In the genomic region with DNA sequence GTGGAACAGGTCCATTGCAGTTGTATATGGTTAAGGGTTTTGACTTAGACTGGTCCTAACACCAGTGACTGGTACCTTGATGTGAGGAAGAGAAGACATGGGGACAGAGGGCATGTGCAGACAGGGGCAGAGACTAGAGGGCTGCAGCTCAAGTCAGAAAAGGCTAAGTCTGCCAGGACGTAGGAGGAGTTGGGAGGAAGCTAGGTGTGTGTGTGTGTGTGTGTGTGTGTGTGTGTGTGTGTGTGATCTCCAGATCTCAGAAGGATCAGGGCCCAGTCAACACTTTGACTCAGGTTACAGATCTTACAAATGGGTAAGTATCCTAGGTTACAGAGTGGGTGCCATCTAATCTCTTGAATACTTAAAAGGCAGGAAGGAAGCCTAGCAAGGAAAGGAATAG, we compare ENCODE assay signal across 31 mouse cellular contexts. TPM values are rescaled to one million over a fixed set of nuclear protein-coding genes. Genes with fewer than 3 reads are reported as not detected.
DNase-seq lines count a peak whose midpoint lies in the region; ATAC-seq and TF ChIP-seq lines count a peak whose summit lies in the region.
"Had no signal": no experiment of that assay in that cellular context is flagged by ENCODE, and none has a peak within 500 bp of the region (broad histone marks: within the 10 kb centered on the region; RNA-seq: fewer than 3 reads in every experiment).

No protein-coding gene starts in this region.

- no peak for ATAC-seq in liver, embryonic 13.5 days (ENCODE audit: low read depth)
- ATAC-seq in liver, postnatal 0 days: no peak
- peak; percentile 38 for ATAC-seq in activated CD4-positive, CD25-positive, alpha-beta regulatory T cell, adult 4 months
- no peak for ATAC-seq in forebrain, embryonic 15.5 days (replicated peaks)
- ATAC-seq: forebrain, embryonic 16.5 days; hindbrain, postnatal 0 days; intestine, postnatal 0 days; midbrain, embryonic 16.5 days had no signal

- H3K9me3 ChIP-seq in liver, embryonic 13.5 days (replicated peaks): no peaks in the 10 kb centered on the region
- no peaks in the 10 kb centered on the region for H3K9me3 ChIP-seq in liver, postnatal 0 days (ENCODE audit: low read length)
- no peaks in the 10 kb centered on the region for H3K9me3 ChIP-seq in forebrain, embryonic 15.5 days
- H3K9me3 ChIP-seq: hindbrain, embryonic 12.5 days; limb, embryonic 10.5 days; limb, embryonic 15.5 days; neural tube, embryonic 12.5 days had no signal

- 55% methylated on average over 1 of the region's 1 CpGs for WGBS in liver, embryonic 13.5 days (ENCODE audit: insufficient replicate concordance)
- 55% methylated on average over 1 of the region's 1 CpGs for WGBS in liver, postnatal 0 days (ENCODE audit: insufficient replicate concordance)
- WGBS in forebrain, embryonic 15.5 days: 63% methylated on average over 1 of the region's 1 CpGs

- H3K4me3 ChIP-seq in liver, embryonic 13.5 days (replicated peaks): no peak overlapping the region
- no peak overlapping the region for H3K4me3 ChIP-seq in liver, postnatal 0 days (ENCODE audit: low read depth, low read length)
- H3K4me3 ChIP-seq in forebrain, embryonic 15.5 days: no peak overlapping the region
- H3K4me3 ChIP-seq: gastrocnemius, adult 2 months; hindbrain, embryonic 12.5 days; limb, embryonic 10.5 days; limb, embryonic 15.5 days; neural tube, embryonic 12.5 days had no signal

- H3K4me2 ChIP-seq in liver, embryonic 13.5 days: no peak overlapping the region
- no peak overlapping the region for H3K4me2 ChIP-seq in liver, postnatal 0 days (ENCODE audit: low read depth, low read length)
- no peak overlapping the region for H3K4me2 ChIP-seq in forebrain, embryonic 15.5 days (replicated peaks)
- H3K4me2 ChIP-seq: heart, embryonic 11.5 days; hindbrain, embryonic 12.5 days; limb, embryonic 15.5 days; midbrain, embryonic 11.5 days; neural tube, embryonic 12.5 days had no signal

- H3K27me3 ChIP-seq in liver, embryonic 13.5 days: no peaks in the 10 kb centered on the region
- H3K27me3 ChIP-seq in liver, postnatal 0 days (ENCODE audit: insufficient read depth, low read length): no peaks in the 10 kb centered on the region
- H3K27me3 ChIP-seq in forebrain, embryonic 15.5 days: no peaks in the 10 kb centered on the region
- H3K27me3 ChIP-seq: hindbrain, embryonic 12.5 days; limb, embryonic 15.5 days; neural tube, embryonic 12.5 days had no signal

- H3K36me3 ChIP-seq in liver, embryonic 13.5 days: no peaks in the 10 kb centered on the region
- no peaks in the 10 kb centered on the region for H3K36me3 ChIP-seq in liver, postnatal 0 days (replicated peaks; ENCODE audit: insufficient read depth, low read length)
- no peaks in the 10 kb centered on the region for H3K36me3 ChIP-seq in forebrain, embryonic 15.5 days
- H3K36me3 ChIP-seq: hindbrain, embryonic 12.5 days; limb, embryonic 10.5 days; limb, embryonic 15.5 days; neural tube, embryonic 12.5 days had no signal

- H3K4me1 ChIP-seq in liver, embryonic 13.5 days (replicated peaks): peaks cover 59% of the 10 kb centered on the region
- peaks cover 29% of the 10 kb centered on the region for H3K4me1 ChIP-seq in liver, postnatal 0 days (ENCODE audit: insufficient read depth)
- H3K4me1 ChIP-seq in forebrain, embryonic 15.5 days: no peaks in the 10 kb centered on the region
- H3K4me1 ChIP-seq: hindbrain, embryonic 12.5 days; limb, embryonic 10.5 days; limb, embryonic 15.5 days; neural tube, embryonic 12.5 days had no signal

- DNase-seq in liver, embryonic 13.5 days: no peak
- DNase-seq in liver, postnatal 0 days: no peak
- peak; percentile 65 for DNase-seq in CD4-positive helper T cell, adult 2 months (ENCODE audit: low read depth, low spot score)
- DNase-seq in thymus, postnatal 14 days: peak; percentile 48
- no peak for DNase-seq in spleen, adult 18-20 months
- DNase-seq: adrenal gland, adult 8-10 months; cerebellum, adult 2 months; cerebellum, postnatal 14 days; gastrocnemius, adult 2 months; gastrocnemius, postnatal 36 days; heart, adult 18-20 months; heart, postnatal 36 days; kidney, adult 9 months; kidney, postnatal 10 days; layer of hippocampus, adult 9-11 months; lung, adult 2 months; lung, postnatal 10 days; right cerebral cortex, postnatal 4 days had no signal

- TF ChIP-seq EP300 in liver, postnatal 0 days (IDR thresholded peaks at IDR 0.05; ENCODE audit: low read depth): no peak

- H3K9ac ChIP-seq in liver, embryonic 13.5 days: no peak overlapping the region
- no peak overlapping the region for H3K9ac ChIP-seq in liver, postnatal 0 days (replicated peaks)
- no peak overlapping the region for H3K9ac ChIP-seq in forebrain, embryonic 15.5 days (replicated peaks)
- H3K9ac ChIP-seq: hindbrain, embryonic 12.5 days; limb, embryonic 15.5 days; neural tube, embryonic 12.5 days had no signal

- peak overlapping the region; percentile 59 for H3K27ac ChIP-seq in liver, embryonic 13.5 days
- H3K27ac ChIP-seq in liver, postnatal 0 days (ENCODE audit: low read depth): no peak overlapping the region
- H3K27ac ChIP-seq in forebrain, embryonic 15.5 days (replicated peaks): no peak overlapping the region
- H3K27ac ChIP-seq: gastrocnemius, adult 2 months; hindbrain, embryonic 12.5 days; hindbrain, postnatal 0 days; limb, embryonic 10.5 days; limb, embryonic 15.5 days; macrophage; neural tube, embryonic 12.5 days had no signal

- TF ChIP-seq CTCF in liver, postnatal 0 days (IDR thresholded peaks at IDR 0.05; ENCODE audit: low read depth): no peak

RNA-seq across cellular contexts. Expression of a gene that starts 48.3 kb away (rescaled TPM):
- 301 and 344 TPM in 2 replicates for polyA plus RNA-seq in liver, embryonic 13.5 days (2015; fragmentation: Nextera tagmentation; extraction: Ambion mirVana)
- polyA plus RNA-seq in liver, postnatal 0 days (2015; fragmentation: Nextera tagmentation; extraction: Ambion mirVana): 285 and 286 TPM in 2 replicates
- polyA plus RNA-seq in activated CD4-positive, CD25-positive, alpha-beta regulatory T cell, adult 4 months (2017; shearing (Covaris generic)): 100 to 1,000 TPM; 296 to 343 TPM
- 123 and 128 TPM in 2 replicates for polyA plus RNA-seq in forebrain, embryonic 15.5 days (2015; fragmentation: Nextera tagmentation; extraction: Ambion mirVana)

Comparison
In these comparisons a context has a peak if more than half of its experiments do, and no peak if none do; other contexts are left out.
1. DNase-seq: peak in CD4-positive helper T cell, adult 2 months (single experiment) and thymus, postnatal 14 days (single experiment); none in liver, embryonic 13.5 days (single experiment), liver, postnatal 0 days (single experiment) and spleen, adult 18-20 months (0 of 2).